Mouse (Mus musculus): ENCODE results near the gene Zdhhc7.

Zdhhc7 gene

GRCm38 (mm10) chr8:120054833-120055232 lies 46.4 kb downstream of the Zdhhc7 start:
- Histone ChIP-seq H3K27me3 (ENCODE audit: insufficient read depth, low read length) (peaks cover 5% of the 10 kb centered on the region; the same call in 1 of the 2 replicates), H3K4me1 (replicated peaks; ENCODE audit: low read depth, low read length) (no peaks in the 10 kb centered on the region), H3K36me3 (ENCODE audit: insufficient read depth, low read length) (no peaks in the 10 kb centered on the region), H3K9me3 (ENCODE audit: low read length) (peaks cover 5% of the 10 kb centered on the region), H3K4me3 (replicated peaks; ENCODE audit: low read length) (no peak overlapping the region)
- TF ChIP-seq POU5F1 (IDR thresholded peaks at IDR 0.05; ENCODE audit: borderline replicate concordance, low read length) (no peak), CTCF (conservative IDR thresholded peaks at IDR 0.05; ENCODE audit: low read length) (no peak), NANOG (IDR thresholded peaks at IDR 0.05; ENCODE audit: borderline replicate concordance, low read length) (no peak)

DNA sequence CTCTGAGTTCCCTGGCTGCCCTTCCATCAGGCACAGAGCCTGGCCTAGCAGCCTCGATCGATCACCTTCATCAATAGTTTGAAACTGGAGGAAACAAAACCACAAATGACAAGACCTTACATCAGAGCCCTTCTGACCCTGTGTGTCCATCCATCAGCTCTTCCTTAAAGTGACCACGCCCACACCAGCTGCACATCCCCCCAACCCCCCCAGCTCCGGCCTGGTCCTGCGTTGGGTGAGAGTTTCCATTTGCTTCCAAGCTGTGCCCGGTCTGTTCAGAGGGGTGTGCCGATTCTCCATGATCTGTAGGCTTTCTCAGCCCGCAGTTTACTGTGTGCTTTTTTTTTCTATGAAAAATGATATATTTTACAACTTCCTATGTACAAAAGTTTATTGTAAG lies 49.0 kb downstream of the Zdhhc7 start:
- H3K9me3 ChIP-seq (ENCODE audit: low read length) = peaks cover 5% of the 10 kb centered on the region
- no peaks in the 10 kb centered on the region for H3K36me3 ChIP-seq (ENCODE audit: insufficient read depth, low read length)
- TF ChIP-seq NANOG (IDR thresholded peaks at IDR 0.05; ENCODE audit: borderline replicate concordance, low read length) (no peak), POU5F1 (IDR thresholded peaks at IDR 0.05; ENCODE audit: borderline replicate concordance, low read length) (no peak), CTCF (conservative IDR thresholded peaks at IDR 0.05; ENCODE audit: low read length) (no peak)
- H3K27me3 ChIP-seq (ENCODE audit: insufficient read depth, low read length) = 0 out of 2 replicates have a peak, but pooled peaks cover 2% of the 10 kb centered on the region
- no peaks in the 10 kb centered on the region for H3K4me1 ChIP-seq (replicated peaks; ENCODE audit: low read depth, low read length)
- no peak overlapping the region for H3K4me3 ChIP-seq (replicated peaks; ENCODE audit: low read length)

DNA sequence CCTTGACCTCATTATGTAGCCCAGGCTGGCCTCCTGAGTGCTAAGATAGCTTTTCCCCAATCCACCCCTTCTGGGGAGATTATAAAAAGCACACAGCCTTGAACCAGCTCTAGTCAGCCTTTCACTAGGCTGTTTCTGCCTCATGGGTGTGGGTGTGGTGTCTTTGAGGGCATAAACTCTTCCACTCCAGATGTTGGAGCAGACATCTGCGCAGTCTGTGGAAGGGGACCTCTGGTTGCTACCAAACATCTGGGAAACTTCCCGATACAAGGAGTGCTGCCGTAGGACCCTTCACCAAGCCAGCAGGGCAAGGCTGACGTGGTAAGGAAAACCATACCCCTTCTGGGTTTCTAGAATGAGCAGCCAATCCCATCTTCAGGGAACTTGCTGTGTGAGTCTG lies 49.4 kb downstream of the Zdhhc7 start:
- Histone ChIP-seq H3K36me3 (ENCODE audit: insufficient read depth, low read length) (no peaks in the 10 kb centered on the region), H3K4me3 (replicated peaks; ENCODE audit: low read length) (no peak overlapping the region), H3K4me1 (replicated peaks; ENCODE audit: low read depth, low read length) (no peaks in the 10 kb centered on the region), H3K27me3 (ENCODE audit: insufficient read depth, low read length) (0 out of 2 replicates have a peak, but pooled peaks cover 2% of the 10 kb centered on the region), H3K9me3 (ENCODE audit: low read length) (peaks cover 5% of the 10 kb centered on the region)
- TF ChIP-seq NANOG (IDR thresholded peaks at IDR 0.05; ENCODE audit: borderline replicate concordance, low read length) = no peak
- TF ChIP-seq CTCF (conservative IDR thresholded peaks at IDR 0.05; ENCODE audit: low read length) = no peak
- no peak for TF ChIP-seq POU5F1 (IDR thresholded peaks at IDR 0.05; ENCODE audit: borderline replicate concordance, low read length)

DNA sequence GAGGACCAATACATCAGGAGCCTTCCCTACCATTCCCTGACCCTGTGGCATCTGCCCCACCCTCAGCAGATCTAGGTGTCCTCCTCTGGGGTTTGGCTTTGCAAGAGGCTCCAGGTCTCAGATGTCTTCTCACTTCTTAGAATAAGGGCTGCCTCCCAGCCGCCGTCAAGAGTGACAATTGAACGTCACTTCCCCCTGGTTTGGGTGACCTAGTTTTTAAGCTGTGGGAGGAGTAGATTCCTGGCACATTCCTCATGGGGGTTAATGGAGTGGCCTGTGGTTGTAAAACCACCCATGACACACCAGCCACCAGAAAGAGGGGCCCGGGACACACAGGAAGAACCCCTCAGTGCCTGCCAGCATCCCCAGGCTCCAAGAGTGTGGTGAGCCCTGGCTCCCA lies 50.3 kb downstream of the Zdhhc7 start:
- Histone ChIP-seq H3K36me3 (ENCODE audit: insufficient read depth, low read length) (no peaks in the 10 kb centered on the region), H3K4me1 (replicated peaks; ENCODE audit: low read depth, low read length) (no peaks in the 10 kb centered on the region), H3K9me3 (ENCODE audit: low read length) (no peaks in the 10 kb centered on the region), H3K4me3 (replicated peaks; ENCODE audit: low read length) (no peak overlapping the region), H3K27me3 (ENCODE audit: insufficient read depth, low read length) (0 out of 2 replicates have a peak, but pooled peaks cover 2% of the 10 kb centered on the region)
- TF ChIP-seq CTCF (conservative IDR thresholded peaks at IDR 0.05; ENCODE audit: low read length) (no peak), POU5F1 (IDR thresholded peaks at IDR 0.05; ENCODE audit: borderline replicate concordance, low read length) (no peak), NANOG (IDR thresholded peaks at IDR 0.05; ENCODE audit: borderline replicate concordance, low read length) (no peak)

- 0 out of 2 replicates have a peak, but pooled peaks cover 2% of the 10 kb centered on the region for H3K27me3 ChIP-seq (ENCODE audit: insufficient read depth, low read length)
- H3K4me3 ChIP-seq (replicated peaks; ENCODE audit: low read length) = no peak overlapping the region
- H3K36me3 ChIP-seq (ENCODE audit: insufficient read depth, low read length) = no peaks in the 10 kb centered on the region
- H3K4me1 ChIP-seq (replicated peaks; ENCODE audit: low read depth, low read length) = no peaks in the 10 kb centered on the region
- TF ChIP-seq CTCF (conservative IDR thresholded peaks at IDR 0.05; ENCODE audit: low read length) = no peak
- TF ChIP-seq NANOG (IDR thresholded peaks at IDR 0.05; ENCODE audit: borderline replicate concordance, low read length) = no peak
- no peak for TF ChIP-seq POU5F1 (IDR thresholded peaks at IDR 0.05; ENCODE audit: borderline replicate concordance, low read length)
- no peaks in the 10 kb centered on the region for H3K9me3 ChIP-seq (ENCODE audit: low read length)
Measured at GRCm38 (mm10) chr8:120050376-120050775, 50.9 kb downstream of the Zdhhc7 start.

- no peaks in the 10 kb centered on the region for H3K4me1 ChIP-seq (replicated peaks; ENCODE audit: low read depth, low read length)
- no peaks in the 10 kb centered on the region for H3K9me3 ChIP-seq (ENCODE audit: low read length)
- no peaks in the 10 kb centered on the region for H3K36me3 ChIP-seq (ENCODE audit: insufficient read depth, low read length)
- H3K27me3 ChIP-seq (ENCODE audit: insufficient read depth, low read length) = no peaks in the 10 kb centered on the region
- no peak overlapping the region for H3K4me3 ChIP-seq (replicated peaks; ENCODE audit: low read length)
- TF ChIP-seq NANOG (IDR thresholded peaks at IDR 0.05; ENCODE audit: borderline replicate concordance, low read length) = no peak
- TF ChIP-seq CTCF (conservative IDR thresholded peaks at IDR 0.05; ENCODE audit: low read length) = no peak
- TF ChIP-seq POU5F1 (IDR thresholded peaks at IDR 0.05; ENCODE audit: borderline replicate concordance, low read length) = no peak
Measured at GRCm38 (mm10) chr8:120049949-120050348, 51.3 kb downstream of the Zdhhc7 start.

DNA sequence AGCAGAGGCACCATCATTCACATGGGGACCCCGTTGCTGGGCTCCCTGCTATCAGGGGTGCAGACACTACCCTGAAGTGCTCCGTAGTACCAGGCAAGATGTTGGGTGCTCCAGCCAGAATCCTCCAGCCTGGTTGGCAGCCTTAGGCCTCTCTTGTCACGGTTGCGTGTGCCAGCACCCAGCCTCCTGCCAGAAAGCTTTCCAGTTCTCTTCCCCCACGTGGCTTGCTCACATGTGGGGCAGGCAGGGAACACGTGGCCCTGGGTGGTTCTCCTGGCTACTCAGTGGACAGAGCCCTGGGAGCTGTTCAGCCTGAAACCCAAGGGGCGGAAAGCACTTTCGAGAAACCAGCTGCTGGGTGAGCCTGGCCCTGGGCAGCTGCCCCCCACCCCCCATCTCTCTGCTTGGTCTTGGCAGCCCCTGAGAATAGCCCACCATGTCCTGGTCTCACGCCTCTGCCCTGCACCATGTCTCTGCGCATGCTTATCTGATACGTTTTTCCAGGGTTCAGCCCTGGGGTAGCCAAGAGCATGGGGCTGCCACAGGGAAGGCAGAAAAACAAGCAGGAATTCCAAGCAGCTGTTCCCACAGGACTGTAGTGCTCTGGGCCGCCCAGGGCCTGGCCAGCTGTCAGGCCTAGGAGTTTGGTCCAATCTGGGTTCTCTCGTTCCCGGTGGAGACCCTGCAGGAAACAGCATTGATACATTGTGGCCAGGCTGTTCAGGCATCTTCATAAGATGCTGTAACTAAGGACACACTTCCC lies 54.8 kb downstream of the Zdhhc7 start:
- no peaks in the 10 kb centered on the region; the same call in 1 of the 2 replicates for H3K4me1 ChIP-seq (replicated peaks; ENCODE audit: low read depth, low read length)
- no peaks in the 10 kb centered on the region for H3K27me3 ChIP-seq (ENCODE audit: insufficient read depth, low read length)
- no peak for TF ChIP-seq NANOG (IDR thresholded peaks at IDR 0.05; ENCODE audit: borderline replicate concordance, low read length)
- no peak for TF ChIP-seq CTCF (conservative IDR thresholded peaks at IDR 0.05; ENCODE audit: low read length)
- TF ChIP-seq POU5F1 (IDR thresholded peaks at IDR 0.05; ENCODE audit: borderline replicate concordance, low read length) = no peak
- no peaks in the 10 kb centered on the region for H3K9me3 ChIP-seq (ENCODE audit: low read length)
- no peaks in the 10 kb centered on the region for H3K36me3 ChIP-seq (ENCODE audit: insufficient read depth, low read length)
- H3K4me3 ChIP-seq (replicated peaks; ENCODE audit: low read length) = no peak overlapping the region

- Histone ChIP-seq H3K9me3 (ENCODE audit: low read length) (no peaks in the 10 kb centered on the region), H3K4me1 (replicated peaks; ENCODE audit: low read depth, low read length) (no peaks in the 10 kb centered on the region; the same call in 1 of the 2 replicates), H3K36me3 (ENCODE audit: insufficient read depth, low read length) (no peaks in the 10 kb centered on the region), H3K27me3 (ENCODE audit: insufficient read depth, low read length) (no peaks in the 10 kb centered on the region), H3K4me3 (replicated peaks; ENCODE audit: low read length) (no peak overlapping the region)
- TF ChIP-seq NANOG (IDR thresholded peaks at IDR 0.05; ENCODE audit: borderline replicate concordance, low read length) (no peak), CTCF (conservative IDR thresholded peaks at IDR 0.05; ENCODE audit: low read length) (no peak), POU5F1 (IDR thresholded peaks at IDR 0.05; ENCODE audit: borderline replicate concordance, low read length) (no peak)
Measured at GRCm38 (mm10) chr8:120045471-120045870, 55.8 kb downstream of the Zdhhc7 start.

All from E14TG2a.4 (cell line).